Mouse (Mus musculus): ENCODE results near the gene Prss23.

The Prss23 gene

DNA sequence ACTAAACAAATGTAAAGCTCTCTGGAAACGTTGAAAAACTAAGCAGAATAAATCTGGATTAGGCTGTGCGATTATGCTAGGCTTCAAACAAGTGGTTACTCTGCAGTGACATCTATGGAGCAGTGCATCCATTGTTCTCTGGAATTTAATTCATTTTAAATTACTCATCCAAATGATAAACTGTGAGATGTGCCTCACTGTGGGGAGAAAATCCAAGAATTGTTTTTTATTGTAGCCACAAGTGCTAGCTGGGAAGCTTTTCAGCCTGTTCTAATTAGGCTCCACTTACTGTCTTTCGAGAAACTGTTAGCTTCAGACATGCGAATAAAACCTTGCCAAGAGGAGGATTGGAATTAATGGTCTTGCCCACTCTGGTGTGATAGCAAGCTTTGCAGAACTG is 18.3 kb downstream of the Prss23 start:
- no peak for DNase-seq (ENCODE audit: low spot score in 2 of 2)

DNA sequence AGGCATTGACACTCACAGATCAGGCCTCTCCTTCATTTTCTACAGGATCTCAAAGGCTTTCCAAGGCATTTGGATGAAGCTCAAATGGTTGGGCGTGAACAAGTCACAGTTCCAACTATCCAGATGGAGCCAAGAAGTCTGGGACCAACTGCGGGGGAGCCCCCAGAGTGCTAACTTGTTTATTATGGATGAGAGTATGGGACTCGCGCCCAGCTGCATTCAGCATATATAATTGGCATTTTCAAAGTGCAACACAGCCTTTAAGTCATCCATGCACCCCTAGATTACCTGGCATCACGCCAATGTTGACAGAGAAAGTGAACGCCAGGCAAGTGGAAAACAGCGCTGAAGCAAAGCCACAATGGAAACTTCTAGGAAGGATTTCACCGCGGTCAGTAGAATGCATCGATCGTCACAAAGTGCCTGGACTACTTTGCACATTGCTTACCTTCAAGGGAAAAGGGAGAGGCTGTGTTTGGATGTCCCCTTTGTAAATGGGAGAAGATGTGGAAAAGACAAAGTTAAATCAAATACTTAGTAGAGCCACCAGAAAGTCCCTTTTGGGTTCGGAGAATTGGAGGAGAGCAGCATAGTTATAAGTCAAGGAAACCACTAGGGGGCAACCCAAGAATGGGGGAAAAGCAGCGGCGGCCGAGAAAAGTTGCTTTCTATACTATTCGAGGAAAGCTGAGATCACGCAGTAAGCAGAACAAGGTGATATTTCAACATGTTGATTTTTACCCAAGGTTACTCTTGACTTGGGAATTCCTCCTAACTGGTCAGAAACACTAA is 27.3 kb downstream of the Prss23 start:
- DNase-seq (ENCODE audit: low spot score in 2 of 2) = peak; percentile 48 to 65

GRCm38 (mm10) chr7:89483769-89484568 is 43.0 kb downstream of the Prss23 start:
- no peak for DNase-seq (ENCODE audit: low spot score in 2 of 2)

GRCm38 (mm10) chr7:89481723-89482122 is 45.3 kb downstream of the Prss23 start:
- DNase-seq (ENCODE audit: low spot score in 2 of 2) = peak in 1 of 2 experiments; percentile 45

- DNase-seq (ENCODE audit: low spot score in 2 of 2) = no peak
These were observed 48.5 kb downstream of the Prss23 start for GRCm38 (mm10) chr7:89478490-89478889.

- DNase-seq (ENCODE audit: low spot score in 2 of 2) = peak in 1 of 2 experiments; percentile 14
These were observed 49.5 kb downstream of the Prss23 start for GRCm38 (mm10) chr7:89477294-89477999.

DNA sequence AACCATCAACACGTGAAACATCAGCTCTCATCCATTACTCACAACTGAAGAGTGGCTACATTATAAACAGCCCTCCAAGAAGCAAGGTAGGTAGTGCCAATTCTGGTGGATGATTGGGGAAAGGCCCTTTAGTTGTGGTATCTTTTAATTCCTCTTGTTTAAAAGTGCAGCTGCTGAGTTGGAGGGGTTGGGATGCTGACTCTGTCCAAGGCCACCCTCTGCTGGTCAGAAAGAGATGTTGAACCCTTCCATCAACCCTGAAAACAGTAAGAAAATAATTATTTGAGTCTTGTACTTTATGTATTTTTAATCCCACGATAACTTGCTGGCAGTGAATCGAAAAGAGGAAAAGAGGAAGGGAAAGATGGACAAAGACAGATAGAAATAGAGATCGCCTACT is 53.5 kb downstream of the Prss23 start:
- DNase-seq (ENCODE audit: low spot score in 2 of 2) = peak; percentile 24 to 29

GRCm38 (mm10) chr7:89463775-89464592 is 63.0 kb downstream of the Prss23 start:
- no peak for DNase-seq (ENCODE audit: low spot score in 2 of 2)

- DNase-seq (ENCODE audit: low spot score in 2 of 2) = no peak
These were observed 63.7 kb downstream of the Prss23 start for GRCm38 (mm10) chr7:89463246-89463645.

DNA sequence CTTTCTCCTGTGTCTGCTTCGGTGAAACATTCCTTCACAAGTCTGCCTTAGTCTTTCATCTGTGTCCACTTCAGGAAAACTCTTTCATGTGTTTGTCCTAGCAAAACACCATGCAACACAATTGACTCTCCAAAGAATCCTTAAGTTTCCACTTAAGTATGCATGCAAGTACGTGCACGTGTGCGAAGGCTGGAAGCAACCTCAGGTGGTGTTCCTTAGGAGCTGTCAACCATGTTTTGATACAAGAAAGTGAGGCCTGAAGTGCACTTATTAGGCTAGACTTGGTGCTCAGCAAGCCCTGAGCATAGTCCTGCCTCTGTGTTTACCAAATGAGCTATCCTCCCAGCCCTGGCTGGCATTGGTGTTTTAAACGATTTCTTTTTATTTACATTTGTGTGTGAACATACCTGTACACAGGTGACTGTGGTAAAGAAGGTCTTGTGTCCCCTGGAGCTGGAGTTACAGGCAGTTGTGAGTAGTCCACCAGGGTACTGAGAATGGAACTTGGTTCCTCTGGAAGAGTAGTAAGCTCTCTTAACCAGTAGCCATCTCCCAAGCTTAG is 64.3 kb downstream of the Prss23 start:
- DNase-seq (ENCODE audit: low spot score in 2 of 2) = no peak

GRCm38 (mm10) chr7:89461351-89461750 is 65.6 kb downstream of the Prss23 start:
- DNase-seq (ENCODE audit: low spot score in 2 of 2) = no peak

DNA sequence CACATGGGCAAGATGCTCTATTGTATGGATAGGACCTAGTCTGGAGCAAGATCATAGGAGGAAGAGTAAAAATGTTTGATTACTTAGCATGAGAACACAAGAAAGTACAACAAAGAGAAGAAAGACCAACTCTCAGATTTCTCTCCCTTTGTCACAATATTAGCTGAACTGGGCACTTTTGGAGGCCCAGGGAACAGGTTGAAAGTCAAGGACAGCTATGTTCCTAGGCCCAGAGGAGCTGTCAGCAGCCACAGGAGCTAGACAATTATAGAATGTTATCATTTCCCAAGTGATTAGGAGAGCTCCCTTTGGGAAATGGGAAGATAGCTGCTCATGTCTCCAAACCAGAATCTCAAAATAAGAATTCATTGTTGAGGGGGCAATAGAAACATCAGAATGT is 66.1 kb downstream of the Prss23 start:
- no peak for DNase-seq (ENCODE audit: low spot score in 2 of 2)

GRCm38 (mm10) chr7:89459691-89460090 is 67.3 kb downstream of the Prss23 start:
- no peak for DNase-seq (ENCODE audit: low spot score in 2 of 2)
